Mouse (Mus musculus) liver, adult 2 months (tissue): ENCODE results near the gene Anxa4. TPM values are rescaled to one million over a fixed set of nuclear protein-coding genes. Genes with fewer than 3 reads are reported as not detected.

Experiments used
- DNase-seq: peaks from one replicate; pipeline ENCODE4 v3.0.0-alpha.2; 2011; ENCODE audit warnings: low read depth, low spot score; ENCODE audit errors: extremely low read depth
- H3K27ac ChIP-seq: fragments of 200-500 bp; replicated peaks from 2 replicates; pipeline ENCODE4 v1.5.1; 2012; ENCODE audit warnings: low read depth, mild to moderate bottlenecking, control low read depth, inconsistent platforms, low read length; ENCODE audit not compliant: insufficient read depth
- H3K27me3 ChIP-seq: fragments of 200-500 bp; 2 replicates; pipeline ENCODE4 v1.6.1; 2012; ENCODE audit warnings: mild to moderate bottlenecking, moderate library complexity, low read length, inconsistent platforms; ENCODE audit not compliant: control insufficient read depth, insufficient read depth
- H3K36me3 ChIP-seq: fragments of 200-500 bp; 2 replicates; pipeline ENCODE4 v1.6.1; 2012; ENCODE audit warnings: low read length, inconsistent platforms; ENCODE audit not compliant: control insufficient read depth, insufficient read depth
- H3K4me1 ChIP-seq: fragments of 200-500 bp; 2 replicates; pipeline ENCODE4 v1.6.1; 2011; ENCODE audit warnings: low read length; ENCODE audit not compliant: control insufficient read depth, insufficient read depth
- H3K4me3 ChIP-seq: fragments of 200-500 bp; 2 replicates; pipeline ENCODE4 v1.5.1; 2011; ENCODE audit warnings: low read depth, mild to moderate bottlenecking, control low read depth, low read length, moderate library complexity; ENCODE audit not compliant: insufficient read depth
- H3K79me2 ChIP-seq: fragments of 200-500 bp; 2 replicates; pipeline ENCODE4 v1.6.1; 2012; ENCODE audit warnings: inconsistent platforms, mild to moderate bottlenecking, low read length, moderate library complexity; ENCODE audit not compliant: control insufficient read depth, insufficient read depth
- H3K9ac ChIP-seq: fragments of 200-500 bp; 2 replicates; pipeline ENCODE4 v1.6.1; 2012; ENCODE audit warnings: low read depth, mild to moderate bottlenecking, control low read depth, inconsistent platforms, low read length
- CTCF ChIP-seq: fragments of 200-500 bp; IDR thresholded peaks from 2 replicates; pipeline ENCODE4 v1.5.1; 2011; ENCODE audit warnings: low read depth, low read length, control low read depth
- POLR2A ChIP-seq: fragments of 200-500 bp; IDR thresholded peaks from 2 replicates; pipeline ENCODE4 v1.6.1; 2011; ENCODE audit warnings: low read length, control low read depth; ENCODE audit not compliant: insufficient read depth; ENCODE audit errors: extremely low read depth
- WGBS: fragments of 180-500 bp; shearing (Covaris S2); methylation state at CpG from one replicate; pipeline ENCODE4 v1.1.7; 2018; 5-methylcytosine and 5-hydroxymethylcytosine counted together
- polyA plus RNA-seq: library from polyadenylated mRNA; depleted of rRNA; stranded (reverse); fragments of >200 nt; gene quantifications from 2 replicates; pipeline ENCODE4 v1.2.3, GENCODE M21; 2012
- total RNA-seq: library from RNA; depleted of rRNA; stranded (reverse); fragments of >200 nt; gene quantifications from 2 replicates; pipeline ENCODE4 v1.2.3, GENCODE M21; 2014

The Anxa4 gene
- total and polyA plus RNA-seq, 2 experiments, result 31.2 to 57.6 TPM

DNA sequence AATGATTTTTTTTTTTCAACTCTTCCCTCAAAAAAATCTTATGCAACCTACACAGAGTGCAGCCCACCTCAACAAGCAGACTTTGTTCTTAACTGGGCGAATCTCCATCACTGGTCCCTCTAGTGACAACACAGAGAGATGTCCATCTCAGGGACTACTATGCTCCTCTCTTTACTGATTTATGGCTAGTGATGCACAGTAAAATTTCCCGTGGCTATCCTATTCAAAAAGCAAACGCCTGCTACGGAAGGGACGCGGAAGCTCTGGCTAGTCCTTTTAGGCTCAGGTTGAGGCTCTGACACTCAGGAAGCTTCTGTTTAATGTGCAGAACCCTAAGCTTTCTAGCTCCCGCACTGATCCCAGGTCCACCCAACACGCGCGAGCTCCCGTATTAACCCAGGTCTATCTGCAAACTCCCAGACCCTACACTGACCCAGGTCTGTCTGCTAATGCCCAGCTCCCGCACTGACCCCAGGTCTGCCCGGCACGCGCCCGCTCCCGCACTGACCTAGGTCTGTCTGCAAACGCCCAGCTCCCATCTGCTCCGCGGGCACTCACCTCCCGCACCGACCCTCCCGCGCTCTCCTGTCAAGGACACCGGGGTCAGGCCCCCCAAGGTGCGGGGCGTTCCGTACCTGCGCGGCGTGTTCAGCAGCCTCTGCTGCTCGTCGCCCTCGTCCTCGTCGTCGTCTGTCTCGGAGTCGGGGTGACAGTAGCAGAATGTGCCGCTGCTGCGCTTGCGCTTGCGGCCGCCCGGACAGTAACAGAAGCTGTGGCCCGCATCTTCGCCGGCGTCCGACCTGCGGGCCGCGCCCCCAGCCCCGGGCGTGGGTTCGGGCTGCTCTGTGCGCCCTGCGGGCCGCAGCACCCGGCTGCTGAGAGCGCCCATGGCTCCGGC is 60.9 kb downstream of the Anxa4 start:
- H3K4me3 ChIP-seq, result peak overlapping the region; percentile 86
- H3K27me3 ChIP-seq, result no peaks in the 10 kb centered on the region
- DNase-seq, result peak; percentile 19
- H3K27ac ChIP-seq, result no peak overlapping the region
- H3K4me1 ChIP-seq, result peaks cover 7% of the 10 kb centered on the region; the same call in 1 of the 2 replicates
- H3K36me3 ChIP-seq, result no peaks in the 10 kb centered on the region
- under 1% methylated on average over 62 of the region's 62 CpGs for WGBS
- H3K9ac ChIP-seq, result peak overlapping the region; percentile 75
- TF ChIP-seq POLR2A, result no peak
- TF ChIP-seq CTCF, result no peak
- peaks cover 9% of the 10 kb centered on the region; the same call in 1 of the 2 replicates for H3K79me2 ChIP-seq

DNA sequence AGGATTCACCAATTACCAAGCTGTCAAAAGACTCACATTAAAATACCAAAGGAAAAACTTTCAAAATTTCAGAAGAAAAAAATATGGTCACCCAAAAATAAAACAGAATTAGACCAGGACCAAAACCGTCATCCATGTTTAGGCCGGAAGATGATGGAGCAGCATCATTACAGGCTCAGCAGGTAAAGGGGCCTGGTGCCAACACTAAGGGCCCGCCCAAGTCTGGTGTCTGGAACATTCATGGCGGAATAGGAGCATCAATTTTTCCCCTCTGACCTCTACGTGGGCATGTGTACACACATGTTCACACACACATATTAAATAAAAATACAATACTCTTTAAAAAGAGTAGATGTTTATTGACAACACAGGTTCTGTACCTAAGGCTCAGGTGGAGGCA is 64.7 kb downstream of the Anxa4 start:
- Histone ChIP-seq H3K4me1 (peaks cover 5% of the 10 kb centered on the region; the same call in 1 of the 2 replicates), H3K79me2 (peaks cover 9% of the 10 kb centered on the region; the same call in 1 of the 2 replicates), H3K9ac (no peak overlapping the region), H3K36me3 (no peaks in the 10 kb centered on the region), H3K27me3 (no peaks in the 10 kb centered on the region), H3K4me3 (no peak overlapping the region), H3K27ac (no peak overlapping the region)
- no peak for DNase-seq
- TF ChIP-seq CTCF (no peak), POLR2A (no peak)
- WGBS, result 95% methylated on average over 5 of the region's 5 CpGs

DNA sequence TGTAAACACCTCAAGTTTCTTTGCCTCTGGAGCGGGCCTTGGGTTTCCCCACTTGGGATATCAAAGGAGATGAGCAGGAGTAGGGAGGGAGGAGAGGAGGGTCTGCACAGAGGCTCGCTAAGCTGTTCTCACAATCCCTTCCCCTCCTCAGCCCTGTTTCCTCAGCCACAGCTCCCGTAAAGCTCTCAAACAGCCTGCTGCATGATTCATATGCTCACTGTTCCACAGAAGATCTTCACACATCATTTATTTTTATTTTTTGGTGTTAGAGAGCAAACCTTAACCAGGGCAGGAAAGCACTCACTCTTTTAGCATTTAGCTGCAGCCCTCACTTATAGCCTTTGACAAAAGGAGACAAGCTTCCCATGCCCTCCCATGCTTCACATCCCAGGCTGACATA is 71.4 kb downstream of the Anxa4 start:
- WGBS, result 98% methylated on average over 3 of the region's 3 CpGs
- no peak overlapping the region for H3K27ac ChIP-seq
- no peaks in the 10 kb centered on the region; the same call in 1 of the 2 replicates for H3K79me2 ChIP-seq
- H3K9ac ChIP-seq, result no peak overlapping the region
- H3K4me3 ChIP-seq, result no peak overlapping the region
- no peaks in the 10 kb centered on the region for H3K27me3 ChIP-seq
- TF ChIP-seq CTCF (no peak), POLR2A (no peak)
- H3K4me1 ChIP-seq, result peaks cover 6% of the 10 kb centered on the region
- no peak for DNase-seq
- peaks cover 6% of the 10 kb centered on the region for H3K36me3 ChIP-seq

DNA sequence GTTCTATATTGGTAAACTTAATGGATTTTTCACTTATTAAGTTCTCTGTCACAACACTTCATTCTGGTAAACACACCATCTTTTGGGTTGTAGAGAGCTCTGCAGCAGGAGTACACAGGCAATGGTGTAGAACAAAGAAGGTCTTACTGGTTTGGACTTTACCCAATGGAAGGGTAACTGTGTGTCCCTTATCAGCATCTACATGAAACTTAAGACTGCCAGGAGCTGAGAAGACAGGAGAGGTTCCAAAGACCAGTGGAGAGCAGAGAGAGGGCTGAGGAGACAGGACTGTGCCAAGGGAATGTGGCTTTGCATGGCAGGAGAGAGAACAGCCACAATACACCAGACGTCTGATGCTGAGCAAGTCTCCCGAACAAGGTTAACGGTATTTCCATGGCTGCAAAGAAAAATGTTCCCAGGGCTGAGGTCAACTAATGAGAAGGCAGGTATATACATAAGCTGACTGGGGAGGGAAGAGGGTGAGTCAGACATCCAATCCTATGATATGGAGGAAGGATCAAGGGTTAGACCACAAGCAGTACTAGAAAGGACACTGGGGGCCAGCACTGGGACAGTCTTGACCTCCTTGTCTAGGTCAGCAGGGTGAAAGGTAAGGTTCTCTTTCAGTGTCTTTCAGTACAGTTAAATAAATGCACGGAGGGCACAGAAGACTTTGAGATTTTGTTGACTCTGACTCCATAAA is 85.2 kb downstream of the Anxa4 start:
- Histone ChIP-seq H3K27ac (no peak overlapping the region), H3K9ac (no peak overlapping the region), H3K4me3 (no peak overlapping the region), H3K27me3 (no peaks in the 10 kb centered on the region), H3K4me1 (peaks cover 3% of the 10 kb centered on the region; the same call in 1 of the 2 replicates), H3K36me3 (peaks cover 20% of the 10 kb centered on the region), H3K79me2 (no peaks in the 10 kb centered on the region)
- 92% methylated on average over 4 of the region's 4 CpGs for WGBS
- no peak for DNase-seq
- no peak for TF ChIP-seq POLR2A
- TF ChIP-seq CTCF, result no peak

DNA sequence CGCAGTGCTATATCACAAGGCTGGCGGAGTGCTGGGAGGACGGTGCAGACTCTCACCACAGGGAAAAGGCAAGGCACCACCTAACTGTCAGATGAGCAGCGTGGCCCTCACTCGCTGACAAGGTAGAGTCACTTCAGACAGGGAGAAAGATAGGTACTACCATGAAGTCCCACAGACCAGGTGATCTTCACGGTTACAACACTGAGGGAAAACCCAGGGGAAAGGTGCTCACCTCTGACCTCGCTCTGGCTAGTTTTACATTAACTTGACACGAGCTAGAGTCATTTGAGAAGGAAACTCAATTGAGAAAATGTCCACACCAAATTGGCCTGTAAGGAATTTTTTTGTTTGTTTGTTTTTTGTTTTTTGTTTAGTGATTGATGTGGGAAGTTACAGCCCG is 90.8 kb downstream of the Anxa4 start:
- DNase-seq, result peak; percentile 92
- WGBS, result 41% methylated on average over 9 of the region's 9 CpGs
- peak overlapping the region; percentile 61 for H3K27ac ChIP-seq

More for the DNA sequence above, 90.8 kb downstream of the Anxa4 start:
- H3K4me3 ChIP-seq, result no peak overlapping the region
- H3K27me3 ChIP-seq, result no peaks in the 10 kb centered on the region
- H3K4me1 ChIP-seq, result peaks cover 16% of the 10 kb centered on the region
- peaks cover 6% of the 10 kb centered on the region; the same call in 1 of the 2 replicates for H3K36me3 ChIP-seq
- H3K9ac ChIP-seq, result no peak overlapping the region
- no peak for TF ChIP-seq CTCF
- TF ChIP-seq POLR2A, result no peak
- H3K79me2 ChIP-seq, result no peaks in the 10 kb centered on the region
